Comparison of ENCODE assay signal across 9 mouse cellular contexts in the genomic region with DNA sequence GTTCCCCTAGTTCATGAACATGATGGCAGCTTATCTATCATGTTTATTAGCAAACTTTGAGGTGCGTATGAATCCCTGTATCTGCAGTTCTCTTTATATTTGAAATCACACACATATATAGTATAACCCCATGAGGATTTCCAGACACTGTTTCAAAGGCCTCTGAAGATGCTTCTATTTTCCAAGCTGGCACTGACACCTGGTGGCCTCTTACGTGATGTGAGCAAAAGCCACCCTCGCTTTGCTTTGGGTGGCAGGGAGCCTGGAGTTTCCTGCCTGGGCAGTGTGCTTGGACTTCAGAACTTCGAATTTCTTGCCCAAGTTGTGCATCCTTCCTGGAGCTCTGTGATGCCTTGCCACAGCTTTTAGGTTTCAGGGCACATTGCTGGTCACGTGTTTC.
A peak's percentile ranks its signal among the peaks of the same experiment; 100 is the strongest.
DNase-seq lines count a peak whose midpoint lies in the region; ATAC-seq and TF ChIP-seq lines count a peak whose summit lies in the region.
"Had no signal": no experiment of that assay in that cellular context is flagged by ENCODE, and none has a peak within 500 bp of the region (broad histone marks: within the 10 kb centered on the region; RNA-seq: fewer than 3 reads in every experiment).

No protein-coding gene starts in this region.

- no peak overlapping the region for H3ac ChIP-seq in C2C12 (ENCODE audit: control insufficient read depth, insufficient read length, low read depth)

- no peaks in the 10 kb centered on the region for H3K79me3 ChIP-seq in C2C12 (ENCODE audit: low read depth)

- H3K27ac ChIP-seq in intestine, embryonic 14.5 days (ENCODE audit: low read depth), result no peak overlapping the region
- no peak overlapping the region for H3K27ac ChIP-seq in intestine, embryonic 16.5 days (ENCODE audit: low read length)
- no peak overlapping the region for H3K27ac ChIP-seq in forebrain, embryonic 16.5 days (ENCODE audit: low read length)
- H3K27ac ChIP-seq: embryonic facial prominence, embryonic 12.5 days had no signal

- H3K27me3 ChIP-seq in intestine, embryonic 14.5 days (replicated peaks; ENCODE audit: control insufficient read depth, insufficient read depth, low read length), result no peaks in the 10 kb centered on the region
- H3K27me3 ChIP-seq in intestine, embryonic 16.5 days (replicated peaks; ENCODE audit: control insufficient read depth, insufficient read depth, low read length), result no peaks in the 10 kb centered on the region
- H3K27me3 ChIP-seq in C2C12 (ENCODE audit: control insufficient read depth, insufficient read depth, insufficient read length), result no peaks in the 10 kb centered on the region
- no peaks in the 10 kb centered on the region for H3K27me3 ChIP-seq in forebrain, embryonic 16.5 days (replicated peaks; ENCODE audit: control insufficient read depth, insufficient read depth, low read length)
- H3K27me3 ChIP-seq: embryonic facial prominence, embryonic 12.5 days had no signal

- H3K9me3 ChIP-seq in intestine, embryonic 14.5 days (ENCODE audit: control insufficient read depth, low read length), result no peaks in the 10 kb centered on the region
- no peaks in the 10 kb centered on the region for H3K9me3 ChIP-seq in intestine, embryonic 16.5 days (ENCODE audit: control insufficient read depth, low read length)
- no peaks in the 10 kb centered on the region for H3K9me3 ChIP-seq in forebrain, embryonic 16.5 days (ENCODE audit: control insufficient read depth, low read length)
- H3K9me3 ChIP-seq: embryonic facial prominence, embryonic 12.5 days had no signal

- H3K4me2 ChIP-seq in intestine, embryonic 14.5 days (ENCODE audit: low read length), result no peak overlapping the region
- H3K4me2 ChIP-seq in intestine, embryonic 16.5 days (ENCODE audit: low read depth, low read length), result no peak overlapping the region
- no peak overlapping the region for H3K4me2 ChIP-seq in forebrain, embryonic 16.5 days (ENCODE audit: low read length)
- H3K4me2 ChIP-seq: embryonic facial prominence, embryonic 12.5 days had no signal

- no peak overlapping the region for H3K9ac ChIP-seq in intestine, embryonic 14.5 days (ENCODE audit: low read length)
- H3K9ac ChIP-seq in intestine, embryonic 16.5 days (ENCODE audit: low read depth, low read length), result no peak overlapping the region
- no peak overlapping the region for H3K9ac ChIP-seq in forebrain, embryonic 16.5 days (replicated peaks; ENCODE audit: low read depth, low read length)
- H3K9ac ChIP-seq: embryonic facial prominence, embryonic 12.5 days had no signal

- H3K4me3 ChIP-seq in intestine, embryonic 14.5 days (ENCODE audit: low read depth, low read length), result no peak overlapping the region
- no peak overlapping the region for H3K4me3 ChIP-seq in intestine, embryonic 16.5 days (ENCODE audit: low read length)
- H3K4me3 ChIP-seq in C2C12 (ENCODE audit: insufficient read depth, poor library complexity, severe bottlenecking), result no peak overlapping the region
- H3K4me3 ChIP-seq in forebrain, embryonic 16.5 days (replicated peaks; ENCODE audit: low read length), result no peak overlapping the region
- H3K4me3 ChIP-seq: embryonic facial prominence, embryonic 12.5 days had no signal

- DNase-seq in intestine, embryonic 14.5 days (ENCODE audit: low spot score), result peak; percentile 58
- DNase-seq in MN1 (ENCODE audit: low spot score), result peak; percentile 18
- DNase-seq in heart, postnatal 14 days, result peak; percentile 27 to 48
- DNase-seq in right cerebral cortex, postnatal 4 days, result peak; percentile 8
- no peak for DNase-seq in ovary, postnatal 14 days (ENCODE audit: low spot score)

- peaks cover 11% of the 10 kb centered on the region for H3K4me1 ChIP-seq in intestine, embryonic 14.5 days (replicated peaks; ENCODE audit: control insufficient read depth, insufficient read depth, low read length)
- H3K4me1 ChIP-seq in intestine, embryonic 16.5 days (ENCODE audit: control insufficient read depth, insufficient read depth, low read length), result peaks cover 9% of the 10 kb centered on the region; the same call in 1 of the 2 replicates
- no peaks in the 10 kb centered on the region for H3K4me1 ChIP-seq in forebrain, embryonic 16.5 days (replicated peaks; ENCODE audit: control insufficient read depth, insufficient read depth, low read length)

- 40% methylated on average over 5 of the region's 5 CpGs for WGBS in intestine, embryonic 14.5 days
- 58% methylated on average over 5 of the region's 5 CpGs for WGBS in intestine, embryonic 16.5 days
- WGBS in forebrain, embryonic 16.5 days, result 75% methylated on average over 5 of the region's 5 CpGs

- intact Hi-C loops in heart, postnatal 14 days (cut with DNase I), result loop anchor here (2.0 kb wide), 1 partner anchor 132 kb away; no protein-coding TSS in a partner anchor

- H3K36me3 ChIP-seq in intestine, embryonic 14.5 days (ENCODE audit: control insufficient read depth, insufficient read depth, low read length), result no peaks in the 10 kb centered on the region
- no peaks in the 10 kb centered on the region for H3K36me3 ChIP-seq in intestine, embryonic 16.5 days (ENCODE audit: control insufficient read depth, insufficient read depth, low read length)
- H3K36me3 ChIP-seq in C2C12 (ENCODE audit: control insufficient read depth, insufficient read depth), result no peaks in the 10 kb centered on the region
- no peaks in the 10 kb centered on the region for H3K36me3 ChIP-seq in forebrain, embryonic 16.5 days (ENCODE audit: control insufficient read depth, insufficient read depth)
- H3K36me3 ChIP-seq: embryonic facial prominence, embryonic 12.5 days had no signal

- no peaks in the 10 kb centered on the region for H3K79me2 ChIP-seq in C2C12 (ENCODE audit: control insufficient read depth, insufficient read depth)

- no peak; the same call in 1 of the 2 replicates for ATAC-seq in intestine, embryonic 14.5 days (replicated peaks; ENCODE audit: low FRiP score, low TSS enrichment, low read depth)
- ATAC-seq in intestine, embryonic 16.5 days, result no peak
- ATAC-seq in forebrain, embryonic 16.5 days, result no peak

- TF ChIP-seq CTCF in C2C12 (IDR thresholded peaks at IDR 0.05; ENCODE audit: control insufficient read depth, insufficient read depth, insufficient read length), result peak; percentile 42

TF ChIP-seq in C2C12, 6 proteins besides CTCF, POLR2A, EP300 and RAD21:
- TF ChIP-seq FOSL1 (IDR thresholded peaks at IDR 0.05; ENCODE audit: insufficient read depth, low read length, poor library complexity, severe bottlenecking) (no peak), USF1 (IDR thresholded peaks at IDR 0.05; ENCODE audit: low read depth) (no peak), CEBPB (IDR thresholded peaks at IDR 0.05; ENCODE audit: low read depth) (no peak)
